Mouse (Mus musculus) kidney, adult 11 months (tissue): Measurements from ENCODE around the gene Abca3.
A peak's percentile ranks its signal among the peaks of the same experiment; 100 is the strongest.
"Not testable (repeated sequence)": the region's sequence is repeated elsewhere in the genome, so short reads cannot be mapped to it uniquely, and the experiment has no call there.

Source experiments
- DNase-seq: peaks from one replicate; pipeline ENCODE4 v3.0.0; 2022

The Abca3 gene

DNA sequence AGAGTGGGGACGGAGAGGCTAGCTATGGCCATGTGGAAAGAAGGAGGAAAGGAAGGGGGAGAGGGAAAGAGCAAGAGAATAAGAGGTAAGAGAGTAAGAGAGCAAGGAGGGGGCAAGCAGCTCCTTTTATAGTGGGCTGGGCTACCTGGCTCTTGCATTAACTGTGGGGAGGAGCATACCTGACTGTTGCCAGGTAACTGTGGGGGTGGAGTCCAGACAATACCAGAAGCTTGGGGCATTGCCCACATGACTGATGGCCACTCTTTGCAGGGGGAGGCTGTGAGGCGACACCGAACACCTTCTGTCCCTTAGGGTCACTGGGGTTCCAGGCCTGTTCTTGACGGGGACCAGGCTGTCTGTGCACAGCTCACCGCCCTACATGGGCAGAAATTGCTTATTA lies 37.0 kb downstream of the Abca3 start:
- DNase-seq = no peak

DNA sequence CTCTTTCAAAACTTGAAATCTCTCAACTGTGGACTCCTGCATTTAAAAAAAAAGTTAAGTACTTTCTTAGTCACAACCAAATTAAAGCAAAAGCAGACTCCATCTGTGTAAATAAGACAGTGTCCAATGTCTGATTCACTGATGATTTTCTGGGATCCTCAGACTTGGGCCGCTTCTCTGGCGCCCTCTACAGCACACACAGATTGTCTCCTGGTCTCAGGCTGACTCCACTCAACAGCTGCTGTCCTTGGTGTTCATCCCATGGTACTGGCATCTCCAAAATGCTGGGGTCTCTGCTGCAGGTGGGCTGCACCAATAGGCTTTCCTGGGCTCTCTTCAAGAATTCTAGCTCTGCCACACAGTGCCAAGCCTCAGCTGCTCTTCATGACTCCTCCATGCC lies 38.1 kb downstream of the Abca3 start:
- DNase-seq = peak; percentile 40

DNA sequence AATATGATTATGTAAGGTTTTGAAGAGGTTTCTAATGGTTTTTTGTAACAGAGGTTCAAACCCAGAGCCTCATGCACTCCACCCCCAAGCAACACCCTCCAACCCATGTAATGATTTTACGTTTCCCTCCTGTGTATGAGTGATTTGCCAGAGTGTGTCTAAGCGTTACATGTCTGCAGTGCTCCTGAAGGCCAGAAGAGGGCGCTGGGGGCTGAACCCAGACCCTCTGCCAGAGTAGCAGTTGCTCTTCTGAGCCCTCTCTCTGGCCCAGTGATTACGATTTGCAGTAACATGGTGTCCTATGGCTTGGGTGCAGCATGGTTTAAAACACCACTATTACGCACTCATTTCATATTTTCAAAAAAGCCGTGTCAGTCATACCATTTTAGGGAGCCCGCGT lies 39.4 kb downstream of the Abca3 start:
- no peak for DNase-seq

DNA sequence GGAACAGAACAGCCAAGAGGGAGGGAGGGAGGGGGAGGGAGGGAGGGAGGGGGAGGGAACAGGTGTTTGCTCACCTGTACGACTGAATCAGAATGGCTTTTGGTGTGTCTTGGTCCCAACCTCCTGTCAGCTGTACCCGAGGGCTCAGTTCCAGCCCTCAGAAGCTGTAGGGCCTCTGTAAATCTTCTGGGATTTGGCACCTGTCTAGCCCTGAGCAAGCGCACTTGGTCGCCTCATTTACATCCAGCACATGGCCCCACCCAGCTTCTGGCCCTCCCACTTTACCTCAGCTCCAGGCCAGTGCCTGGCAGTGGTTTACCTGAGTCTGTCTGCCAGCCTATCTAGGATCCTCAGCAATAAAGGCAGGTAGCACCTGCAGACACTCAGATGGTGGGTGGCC lies 41.8 kb downstream of the Abca3 start:
- no peak for DNase-seq

DNA sequence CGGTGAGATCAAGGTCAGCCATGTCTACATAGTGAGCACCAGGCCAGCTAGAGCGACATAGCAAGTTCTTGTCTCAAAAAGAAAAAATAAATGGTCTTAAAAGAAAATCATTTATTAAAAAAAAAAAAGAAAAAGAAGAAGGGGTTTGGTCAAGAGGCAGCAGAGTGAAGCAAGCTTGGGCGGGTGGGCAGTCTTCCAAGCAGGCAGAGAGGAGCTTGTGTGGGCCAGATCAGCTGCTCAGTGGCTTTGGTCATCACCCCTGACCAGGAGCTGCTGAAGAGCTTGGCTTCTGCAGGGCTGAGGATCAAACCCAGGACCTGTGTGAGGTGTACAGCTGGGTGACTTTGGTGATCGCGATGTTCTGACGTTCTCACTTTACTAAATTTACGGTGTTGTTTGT lies 42.7 kb downstream of the Abca3 start:
- no peak for DNase-seq

DNA sequence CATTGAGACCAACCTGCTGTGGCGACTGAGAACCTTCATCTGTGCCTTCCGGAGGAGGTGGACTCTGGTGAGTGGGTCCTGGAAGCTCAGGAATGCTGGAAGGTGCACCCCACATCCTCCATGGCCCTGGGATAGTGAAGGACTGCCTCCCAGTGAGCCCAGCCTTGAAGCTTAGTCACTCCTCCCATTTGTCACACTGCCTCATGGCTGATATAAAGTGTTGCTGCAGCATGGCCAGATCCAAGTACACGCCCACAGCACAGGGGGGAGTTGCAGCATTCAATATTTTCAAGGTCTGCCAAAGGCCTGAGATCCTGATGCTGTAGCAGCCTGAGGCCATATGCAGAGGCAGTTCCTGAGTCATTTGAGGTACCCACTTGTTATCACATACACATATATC lies 50.6 kb downstream of the Abca3 start:
- DNase-seq = no peak

DNA sequence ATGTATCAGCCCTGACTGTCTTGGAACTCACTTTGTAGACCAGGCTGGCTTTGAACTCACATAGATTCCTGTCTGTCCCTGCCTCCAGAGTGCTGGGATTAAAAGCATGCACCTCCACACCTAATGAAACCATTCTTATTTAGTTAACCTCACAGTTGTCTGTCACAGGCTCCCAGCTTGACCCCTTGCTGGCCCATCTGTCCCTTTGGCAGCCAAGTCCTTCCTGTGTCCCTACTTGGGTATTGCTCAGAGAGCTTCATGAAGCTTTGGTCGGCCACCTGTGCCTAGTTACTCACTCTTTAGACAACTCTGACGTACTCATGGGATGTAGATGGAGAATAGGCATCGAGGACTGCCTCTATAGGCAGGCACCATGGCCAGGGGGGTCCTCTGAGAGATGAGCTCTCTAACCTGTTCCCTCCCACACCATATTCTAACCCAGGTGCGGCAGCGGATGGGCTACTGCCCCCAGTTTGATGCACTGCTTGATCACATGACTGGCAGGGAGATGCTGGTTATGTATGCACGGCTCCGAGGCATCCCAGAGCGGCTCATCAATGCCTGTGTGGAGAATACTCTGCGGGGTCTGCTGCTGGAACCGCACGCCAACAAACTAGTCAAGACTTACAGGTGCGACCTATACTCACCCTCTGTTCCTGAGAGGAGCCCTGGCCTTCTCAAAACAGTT lies 55.5 kb downstream of the Abca3 start:
- no peak for DNase-seq

DNA sequence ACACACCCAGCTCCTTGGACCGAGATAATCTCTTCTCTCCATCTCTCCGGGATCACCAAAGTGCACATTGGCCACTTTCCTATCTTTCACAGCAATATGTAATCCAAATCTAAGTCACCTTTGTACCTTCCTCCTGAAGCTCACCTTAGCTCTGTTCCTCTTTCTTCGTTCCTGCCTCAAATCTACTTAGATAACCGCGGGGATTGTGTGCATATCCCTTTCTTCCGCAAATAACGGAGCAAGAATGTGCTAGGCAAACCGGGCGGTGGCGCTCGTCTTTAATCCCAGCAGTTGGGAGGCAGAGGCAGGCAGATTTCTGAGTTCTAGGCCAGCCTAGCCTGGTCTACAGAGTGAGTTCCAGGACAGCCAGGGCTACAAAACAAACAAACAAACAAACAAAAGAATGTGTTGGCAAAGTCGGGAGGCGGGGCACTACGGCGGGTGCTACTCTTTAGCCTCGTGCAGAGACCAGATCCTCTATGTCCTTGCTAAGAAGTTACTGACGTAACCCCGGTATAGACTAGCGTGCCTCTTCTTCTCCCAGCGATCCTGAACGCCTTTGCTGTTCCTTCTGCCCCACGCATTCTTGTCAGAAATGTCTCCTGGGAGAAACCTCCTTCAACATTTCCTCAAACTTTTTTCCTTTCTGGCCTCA lies 61.9 kb downstream of the Abca3 start:
- DNase-seq = no peak

DNA sequence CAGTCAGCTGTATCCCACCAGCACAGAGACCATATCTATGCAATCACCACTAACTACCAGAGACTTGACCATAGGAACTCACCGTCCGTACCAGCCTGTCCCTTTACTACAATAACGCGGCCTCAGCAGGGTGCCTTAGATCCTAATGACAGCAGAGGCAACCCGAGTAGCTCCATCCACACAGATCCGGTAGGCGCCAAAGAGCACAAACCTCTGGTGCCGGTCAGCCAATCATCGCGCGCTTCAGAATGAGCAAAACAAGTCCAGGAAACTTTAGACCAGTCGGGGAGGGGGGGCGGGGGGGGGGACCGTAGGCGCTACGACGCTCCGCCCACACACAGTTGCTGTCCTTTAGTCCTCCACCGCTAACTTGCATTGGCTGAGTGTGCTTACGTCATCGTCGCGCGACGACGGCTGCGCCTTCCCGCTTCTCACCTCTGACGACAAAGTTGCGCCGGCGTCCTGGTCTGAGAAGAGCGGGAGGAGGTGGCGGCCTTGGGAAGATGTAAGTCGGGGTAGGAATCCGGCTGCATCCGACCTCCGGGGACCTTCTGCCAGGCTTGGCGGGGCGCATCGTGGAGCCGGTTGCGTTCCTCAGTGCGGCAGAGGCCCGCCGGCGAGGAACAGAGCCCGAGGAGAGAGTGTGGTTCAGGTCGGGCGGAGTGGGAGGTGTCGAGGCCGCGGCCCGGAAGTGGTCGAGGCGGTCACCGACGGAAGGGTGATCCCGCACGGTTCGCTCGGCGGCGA lies 62.7 kb downstream of the Abca3 start, which contains the start of gene Rnps1:
TSS of gene Rnps1 (plus strand) at position 336 of the 747 bp plus-strand sequence.
- peak; percentile 93 for DNase-seq

DNA sequence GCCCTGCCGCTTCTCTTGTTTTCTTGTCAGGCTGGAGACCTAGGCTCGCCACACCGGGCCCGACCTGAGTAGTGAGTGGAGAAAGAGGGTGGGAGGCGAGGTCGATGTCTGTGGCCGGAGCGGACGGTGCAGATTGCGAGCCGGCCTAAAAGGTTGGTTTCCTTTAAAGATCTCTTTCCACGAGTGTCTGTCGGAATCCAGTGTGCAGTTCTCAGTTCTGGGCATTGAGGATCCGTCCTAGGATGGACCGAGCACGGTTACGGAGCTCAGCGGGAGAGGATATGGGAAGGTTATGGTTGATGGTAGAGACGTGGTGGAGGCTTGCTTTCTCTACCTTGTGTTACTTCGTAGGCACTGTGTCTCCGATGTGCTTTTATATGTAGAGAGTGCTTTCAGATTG lies 63.3 kb downstream of the Abca3 start:
- DNase-seq = no peak

DNA sequence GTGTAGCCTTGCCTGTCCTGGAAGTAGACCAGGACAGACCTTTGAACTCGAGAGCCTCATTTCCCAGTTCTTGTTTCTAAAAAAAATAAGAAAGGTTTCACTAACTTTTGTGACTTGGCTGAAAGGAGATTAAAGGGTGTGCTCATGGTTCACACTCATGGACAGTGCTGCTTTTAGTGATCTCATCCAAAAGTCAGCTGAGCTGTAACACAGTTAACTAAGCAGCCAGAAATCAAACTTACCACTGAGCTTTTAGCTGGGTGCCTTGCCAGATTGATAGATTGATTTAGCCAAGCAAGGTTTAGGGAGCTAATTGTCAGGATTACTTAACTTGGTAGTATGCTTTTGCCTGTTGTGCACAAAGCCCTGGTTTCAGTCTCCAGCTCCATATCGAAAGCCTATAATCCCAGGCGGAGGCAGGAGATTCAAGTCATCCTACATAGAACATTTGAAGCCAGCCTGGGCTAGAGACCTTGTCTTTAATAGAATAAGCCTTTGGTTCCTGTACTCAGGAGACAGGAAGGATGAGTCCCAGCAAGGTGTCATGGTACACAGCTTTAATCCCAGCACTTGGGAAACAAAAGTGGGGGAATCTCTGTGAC lies 64.4 kb downstream of the Abca3 start:
- no peak for DNase-seq

DNA sequence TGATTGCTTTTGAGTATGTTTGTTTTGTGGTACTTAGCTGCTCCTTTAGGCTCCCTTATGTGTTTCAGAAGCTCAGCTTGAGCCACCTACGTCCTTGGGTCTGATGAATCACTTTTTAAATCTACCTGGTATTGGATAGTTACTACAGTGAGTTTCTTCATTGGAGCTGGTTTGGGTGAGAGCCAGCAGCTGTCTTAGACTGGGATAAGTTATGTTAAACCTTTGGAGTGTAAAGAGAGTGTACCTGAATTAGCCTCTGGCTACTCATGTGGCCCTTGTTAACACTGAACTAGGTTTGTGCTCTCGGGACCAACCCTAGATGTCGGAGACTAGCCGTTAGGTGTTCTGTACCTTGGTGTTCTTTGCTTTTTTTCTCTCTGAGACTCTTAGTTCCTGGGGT lies 71.4 kb downstream of the Abca3 start:
- DNase-seq = no peak

DNA sequence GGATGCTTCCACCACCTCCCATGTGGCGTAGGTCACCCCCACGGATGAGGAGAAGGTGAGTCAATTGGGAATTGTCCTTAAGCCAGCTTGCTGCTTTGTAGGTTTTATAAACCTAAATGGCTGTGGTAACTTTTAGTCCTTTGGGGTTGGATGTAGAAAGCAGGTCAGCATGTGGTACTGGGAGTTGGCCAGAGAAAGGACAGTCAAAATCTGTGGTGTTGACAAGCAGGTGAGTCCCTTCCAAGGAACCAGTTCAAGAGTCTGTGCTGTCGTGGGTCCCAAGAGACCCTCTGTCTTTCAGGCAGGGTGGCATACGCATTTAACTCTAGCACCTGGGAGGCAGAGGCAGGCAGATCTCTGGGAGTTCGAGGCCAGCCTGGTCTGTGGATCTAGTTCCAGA lies 72.7 kb downstream of the Abca3 start:
- no peak for DNase-seq

DNA sequence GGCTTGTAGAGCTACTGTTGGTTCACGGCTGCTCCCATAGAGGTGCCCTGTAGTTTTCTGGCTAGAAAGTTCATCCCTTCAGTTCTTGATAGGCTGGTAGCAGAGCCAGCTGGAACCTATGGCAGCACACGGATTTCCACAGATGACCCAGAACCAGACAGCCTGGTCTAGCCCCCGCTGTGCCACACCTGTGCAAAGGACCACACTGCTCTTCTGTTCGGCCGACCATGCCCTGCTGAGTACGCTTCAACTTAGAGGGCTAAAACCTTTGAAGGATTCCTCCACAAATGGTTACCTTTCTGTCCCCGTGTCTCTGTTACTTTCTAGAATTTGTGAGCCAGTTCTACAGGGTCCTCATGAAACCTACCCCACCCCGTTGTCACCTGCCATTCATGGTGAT lies 73.6 kb downstream of the Abca3 start:
- not testable (repeated sequence) for DNase-seq

DNA sequence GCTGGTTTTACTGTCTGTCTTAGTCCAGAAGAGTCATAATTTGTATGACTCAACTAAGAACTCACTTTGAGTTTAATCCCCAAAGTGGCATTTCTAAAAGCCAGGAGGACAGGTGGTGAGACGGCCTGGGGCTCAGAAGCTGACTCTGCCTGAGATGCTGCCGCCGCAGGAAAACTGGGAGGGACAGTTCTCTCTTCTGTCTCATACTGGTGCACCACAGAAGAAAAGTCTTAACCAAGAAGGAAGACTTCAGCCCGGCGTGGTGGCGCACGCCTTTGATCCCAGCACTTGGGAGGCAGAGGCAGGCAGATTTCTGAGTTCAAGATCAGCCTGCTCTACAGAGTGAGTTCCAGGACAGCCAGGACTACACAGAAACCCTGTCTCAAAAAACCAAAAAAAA lies 74.2 kb downstream of the Abca3 start:
- no peak for DNase-seq

DNA sequence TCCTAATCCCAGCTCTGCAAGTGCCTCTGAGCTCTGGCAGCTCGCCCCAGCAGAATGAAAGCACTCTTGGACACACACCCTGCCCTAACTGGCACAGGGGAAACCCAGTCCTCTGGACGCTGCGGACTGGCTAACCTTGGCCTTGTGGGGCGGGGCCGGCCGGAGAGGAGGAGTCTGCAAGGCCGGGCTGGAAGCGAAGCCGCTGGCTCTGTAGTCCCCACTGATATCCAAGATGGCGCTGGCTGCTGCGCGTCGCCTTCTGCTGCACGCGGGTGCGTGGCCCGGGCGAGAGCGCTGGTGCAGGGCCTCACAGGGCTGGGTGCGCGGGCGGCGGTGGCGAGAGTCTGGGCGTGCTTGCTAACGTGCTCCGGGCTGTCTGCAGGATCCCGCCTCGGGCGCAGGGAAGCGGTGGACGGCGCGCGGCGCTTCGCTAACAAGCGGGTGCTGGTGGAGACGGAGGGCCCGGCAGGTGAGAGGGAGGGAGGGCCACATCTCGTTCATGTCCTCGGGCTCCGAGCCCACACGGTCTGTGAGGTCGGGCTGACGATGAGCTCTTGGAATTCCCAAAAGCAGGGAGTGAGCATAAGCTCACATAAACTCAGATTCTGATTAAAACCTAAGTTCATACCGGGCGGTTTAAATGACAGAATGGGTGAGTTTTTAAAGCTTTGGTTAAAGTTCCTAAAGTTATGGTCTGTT lies 74.9 kb downstream of the Abca3 start, which contains the start of gene Eci1:
TSS of gene Eci1 (plus strand) at position 171 of the 699 bp plus-strand sequence.
- DNase-seq = peak; percentile 99

DNA sequence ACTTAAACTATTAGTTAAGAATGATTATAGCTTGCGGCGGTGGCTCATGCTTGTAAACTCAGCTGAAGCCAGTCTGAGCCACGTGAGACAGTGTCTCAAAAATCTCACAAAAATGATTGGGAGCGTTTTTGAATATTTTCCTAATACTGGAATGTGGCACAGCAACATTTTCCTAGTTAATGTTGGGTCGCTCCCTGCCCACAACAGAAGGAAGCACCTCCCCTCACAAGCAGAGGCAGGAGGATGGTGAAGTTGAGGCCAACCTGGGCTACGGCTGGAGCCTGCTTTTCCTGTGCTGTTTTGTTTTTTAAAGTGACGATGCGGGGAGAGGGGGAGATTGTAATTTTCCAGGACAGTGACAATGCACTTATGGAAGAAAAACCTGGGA lies 75.4 kb downstream of the Abca3 start:
- no peak for DNase-seq

DNA sequence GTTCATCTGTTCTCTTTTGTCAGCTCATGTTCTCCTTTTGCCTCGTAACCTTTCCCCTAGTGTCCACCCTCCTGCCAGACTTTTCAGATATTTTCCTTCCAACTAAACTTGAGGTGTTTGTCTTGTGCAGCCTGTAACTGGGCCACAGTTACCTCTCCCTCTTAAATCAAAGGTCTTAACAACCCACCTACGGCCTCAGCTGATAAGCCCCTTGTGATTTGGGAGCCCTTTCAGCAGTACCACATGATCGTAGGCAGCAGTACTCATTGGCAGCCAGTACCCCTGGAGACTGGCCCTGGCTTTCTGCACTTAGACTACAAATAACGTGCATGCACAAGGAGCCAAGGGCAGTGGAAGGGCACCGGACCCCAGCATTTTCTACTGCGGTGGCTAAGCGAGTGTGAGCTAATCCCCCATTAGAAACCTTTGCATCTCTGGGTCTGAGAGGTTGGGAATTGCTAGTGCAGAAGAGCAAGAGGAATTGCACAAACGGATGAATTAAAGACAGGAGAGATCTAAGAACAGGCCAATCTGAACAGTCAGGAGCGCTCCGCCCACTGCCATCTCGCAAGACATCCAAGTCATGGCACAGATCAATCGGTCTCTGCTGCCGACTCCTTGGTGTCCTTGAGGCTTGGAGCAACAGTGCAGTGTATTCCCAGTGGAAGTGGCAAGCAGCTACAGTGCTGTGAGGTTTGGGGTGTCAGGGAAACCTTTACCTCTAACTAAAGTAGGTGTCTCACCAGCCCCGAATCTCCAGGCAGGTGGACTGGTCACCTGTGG lies 77.6 kb downstream of the Abca3 start:
- peak; percentile 71 for DNase-seq

DNA sequence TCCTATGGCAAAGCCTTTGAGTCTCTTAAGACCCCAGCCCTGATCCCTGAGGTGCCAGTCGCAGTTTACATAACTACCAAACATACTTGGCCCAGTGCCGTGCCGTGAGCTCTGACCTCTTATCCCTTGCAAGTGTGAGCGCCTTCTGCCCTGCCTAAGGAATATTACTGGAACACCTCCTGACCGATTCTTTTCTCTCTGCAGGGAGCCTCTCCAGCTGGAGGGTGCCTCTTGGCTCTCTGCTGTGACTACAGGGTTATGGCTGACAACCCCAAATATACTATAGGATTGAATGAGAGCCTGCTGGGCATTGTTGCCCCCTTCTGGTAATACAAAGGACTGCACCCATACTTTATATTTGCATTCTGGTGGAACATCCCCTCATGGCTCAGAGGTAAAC lies 85.3 kb downstream of the Abca3 start:
- DNase-seq = peak; percentile 56

DNA sequence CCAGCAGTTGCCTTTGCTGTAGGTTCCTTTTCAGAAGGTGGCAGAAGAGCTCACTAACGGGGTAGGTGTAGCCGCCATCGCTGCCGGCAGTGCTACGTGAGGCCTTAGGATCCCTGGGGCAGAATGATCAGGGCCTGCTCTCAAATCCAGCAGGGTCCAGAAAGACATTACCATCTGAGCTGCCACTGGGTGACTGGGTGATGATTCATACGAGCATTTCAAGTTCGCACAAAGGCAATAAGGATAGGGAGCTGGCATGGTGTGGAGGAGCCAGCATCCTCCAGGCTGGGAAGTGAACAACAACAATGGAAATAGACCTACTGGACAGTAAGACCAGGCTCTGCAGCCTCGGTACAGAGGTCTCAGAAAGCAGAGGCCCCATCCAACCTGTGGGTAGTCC lies 88.6 kb downstream of the Abca3 start:
- DNase-seq = no peak

DNA sequence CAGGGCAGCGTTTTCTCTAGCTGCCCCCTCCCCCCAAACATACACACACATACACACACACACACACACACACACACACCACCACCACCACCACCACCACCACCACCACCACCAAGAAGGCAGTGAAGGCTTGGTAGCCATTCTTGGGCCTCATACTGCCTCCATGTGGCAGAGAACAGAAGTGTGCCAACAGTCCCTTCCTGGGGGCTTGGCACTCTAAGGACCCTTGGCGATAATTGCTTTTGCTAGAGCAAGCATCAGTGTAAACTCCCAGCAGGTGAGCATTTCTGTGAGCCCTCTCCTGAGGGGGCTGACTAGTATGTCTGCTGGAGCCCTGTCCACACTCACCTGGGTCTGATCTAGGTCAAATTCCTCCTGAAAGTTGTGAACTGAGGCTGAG lies 89.4 kb downstream of the Abca3 start:
- DNase-seq = no peak

DNA sequence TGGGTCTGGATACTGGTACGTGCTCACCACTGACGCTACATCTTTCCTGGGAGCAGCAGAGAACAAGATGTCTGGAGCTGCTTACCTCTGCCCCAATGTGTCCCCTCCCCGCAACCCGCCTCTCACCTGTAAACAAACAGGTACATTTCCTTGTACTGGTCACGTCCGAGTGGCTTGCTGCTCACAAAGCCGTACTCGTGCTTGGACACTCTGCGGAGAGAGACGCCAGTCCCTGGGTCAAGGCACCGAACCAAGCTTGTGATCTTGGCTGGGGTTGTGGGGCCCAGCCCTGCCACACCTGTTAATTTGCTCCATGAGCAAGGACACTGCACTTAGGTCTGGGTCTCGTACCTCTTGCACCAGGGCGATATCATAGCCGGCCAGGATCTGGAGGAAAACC lies 90.4 kb downstream of the Abca3 start:
- no peak for DNase-seq
